Mouse (Mus musculus) forebrain, embryonic 16.5 days (tissue): ENCODE data around the gene Cyp3a57. TPM values are rescaled to one million over a fixed set of nuclear protein-coding genes. Genes with fewer than 3 reads are reported as not detected.
"Not testable (repeated sequence)": the region's sequence is repeated elsewhere in the genome, so short reads cannot be mapped to it uniquely, and the experiment has no call there.

ENCODE experiments used
- ATAC-seq: fragments of 200-750 bp; cut with Nextera tagmentation; 2 replicates; pipeline ENCODE4 v1.8.0; 2017; ENCODE audit warnings: mild to moderate bottlenecking, moderate library complexity
- H3K27ac ChIP-seq: fragments of 300-500 bp; sonication (generic); 2 replicates; pipeline ENCODE4 v1.5.1; 2014; ENCODE audit warnings: low read length, control low read depth
- H3K27me3 ChIP-seq: fragments of 300-500 bp; sonication (generic); replicated peaks from 2 replicates; pipeline ENCODE4 v1.6.1; 2014; ENCODE audit warnings: low read length; ENCODE audit not compliant: control insufficient read depth, insufficient read depth
- H3K36me3 ChIP-seq: fragments of 300-500 bp; sonication (generic); 2 replicates; pipeline ENCODE4 v1.6.1; 2014; ENCODE audit not compliant: control insufficient read depth, insufficient read depth
- H3K4me1 ChIP-seq: fragments of 300-500 bp; sonication (generic); replicated peaks from 2 replicates; pipeline ENCODE4 v1.6.1; 2014; ENCODE audit warnings: low read length; ENCODE audit not compliant: control insufficient read depth, insufficient read depth
- H3K4me2 ChIP-seq: fragments of 300-500 bp; sonication (generic); 2 replicates; pipeline ENCODE4 v1.6.1; 2014; ENCODE audit warnings: mild to moderate bottlenecking, low read length, control low read depth
- H3K4me3 ChIP-seq: fragments of 300-500 bp; sonication (generic); replicated peaks from 2 replicates; pipeline ENCODE4 v1.5.1; 2014; ENCODE audit warnings: mild to moderate bottlenecking, low read length, control low read depth
- H3K9ac ChIP-seq: fragments of 300-500 bp; sonication (generic); replicated peaks from 2 replicates; pipeline ENCODE4 v1.6.1; 2014; ENCODE audit warnings: low read depth, low read length, control low read depth
- H3K9me3 ChIP-seq: fragments of 300-500 bp; sonication (generic); 2 replicates; pipeline ENCODE4 v1.6.1; 2016; ENCODE audit warnings: low read length; ENCODE audit not compliant: control insufficient read depth
- WGBS: fragments of 180-500 bp; shearing (Covaris S2); extraction: QIAGEN DNeasy Blood & Tissue Kit; methylation state at CpG from one replicate; pipeline ENCODE4 v1.1.7; 2014; 5-methylcytosine and 5-hydroxymethylcytosine counted together
- polyA plus RNA-seq: library from polyadenylated mRNA; unstranded; fragments of >200 nt; fragmentation: Nextera tagmentation; extraction: Ambion mirVana; gene quantifications from 2 replicates; pipeline ENCODE4 v1.2.1, GENCODE M21; 2015

Gene Cyp3a57
- polyA plus RNA-seq = not detected in 2 replicates

DNA sequence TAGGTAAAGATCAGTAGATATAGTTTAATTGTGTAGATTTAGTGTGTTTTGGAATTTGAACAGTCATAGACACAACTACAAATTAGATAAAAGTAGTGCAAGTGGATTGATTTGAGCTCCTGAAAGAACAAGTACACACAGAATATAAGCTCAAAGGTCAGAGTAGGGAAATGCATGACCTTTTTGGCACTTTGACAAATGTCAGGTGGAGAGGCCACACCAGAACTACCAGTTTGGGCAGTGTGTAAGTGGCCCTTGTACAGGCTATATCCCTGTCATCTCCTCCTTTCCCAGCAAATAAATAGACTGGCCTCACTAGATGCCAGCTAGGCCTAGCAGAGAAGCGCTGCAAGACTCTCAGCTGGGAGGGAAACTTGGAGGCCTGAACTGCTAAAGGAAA is at the start of gene Cyp3a57:
Cyp3a57 (plus strand) TSS at position 339 of the 400 bp plus-strand sequence.
- Histone ChIP-seq H3K27ac (no peak within 1 kb of the TSS), H3K4me2 (no peak within 1 kb of the TSS), H3K9ac (no peak within 1 kb of the TSS), H3K36me3 (no peaks in the 10 kb centered on the region), H3K4me1 (no peaks in the 10 kb centered on the region), H3K4me3 (no peak within 1 kb of the TSS), H3K9me3 (peaks cover 5% of the 10 kb centered on the region; the same call in 1 of the 2 replicates), H3K27me3 (no peaks in the 10 kb centered on the region)
- ATAC-seq = no peak
- 80% methylated on average over 1 of the region's 1 CpGs for WGBS

GRCm38 (mm10) chr5:145300469-145300868 is 44.6 kb upstream of the Cyp3a57 start:
- H3K36me3 ChIP-seq = no peaks in the 10 kb centered on the region
- no peak overlapping the region for H3K9ac ChIP-seq
- H3K27ac ChIP-seq = no peak overlapping the region
- no peaks in the 10 kb centered on the region for H3K4me1 ChIP-seq
- no peak overlapping the region for H3K4me2 ChIP-seq
- no peaks in the 10 kb centered on the region for H3K9me3 ChIP-seq
- no peak for ATAC-seq
- no peak overlapping the region for H3K4me3 ChIP-seq
- H3K27me3 ChIP-seq = no peaks in the 10 kb centered on the region

GRCm38 (mm10) chr5:145301796-145302195 is 43.3 kb upstream of the Cyp3a57 start:
- H3K9ac ChIP-seq, H3K27me3 ChIP-seq, ATAC-seq, H3K36me3 ChIP-seq, H3K9me3 ChIP-seq, H3K4me3 ChIP-seq, H3K27ac ChIP-seq, H3K4me2 ChIP-seq, H3K4me1 ChIP-seq: not testable (repeated sequence)
- WGBS = 66% methylated on average over 4 of the region's 4 CpGs

DNA sequence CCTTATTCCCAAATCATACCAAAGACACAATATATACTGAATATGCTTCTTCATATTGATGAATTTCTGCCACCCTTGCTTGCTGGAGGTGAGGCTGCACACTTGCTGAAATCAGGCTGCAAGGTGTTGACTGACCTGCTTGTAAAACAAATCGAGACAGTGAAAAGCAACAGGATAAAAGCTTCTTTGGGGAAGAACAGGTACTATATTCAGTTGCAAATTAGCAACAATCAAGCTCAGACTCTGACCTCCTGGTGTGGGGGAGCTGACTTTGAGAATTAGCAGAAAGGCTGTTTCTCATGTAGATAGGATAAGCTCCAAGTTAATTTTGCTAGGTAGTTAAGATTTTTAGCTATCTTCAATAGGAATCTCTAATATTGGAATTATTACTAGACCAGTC is 42.7 kb upstream of the Cyp3a57 start:
- Histone ChIP-seq H3K36me3 (no peaks in the 10 kb centered on the region), H3K9me3 (no peaks in the 10 kb centered on the region), H3K9ac (no peak overlapping the region), H3K27me3 (no peaks in the 10 kb centered on the region), H3K27ac (no peak overlapping the region), H3K4me3 (no peak overlapping the region), H3K4me1 (no peaks in the 10 kb centered on the region), H3K4me2 (no peak overlapping the region)
- 76% methylated on average over 1 of the region's 1 CpGs for WGBS
- no peak for ATAC-seq

DNA sequence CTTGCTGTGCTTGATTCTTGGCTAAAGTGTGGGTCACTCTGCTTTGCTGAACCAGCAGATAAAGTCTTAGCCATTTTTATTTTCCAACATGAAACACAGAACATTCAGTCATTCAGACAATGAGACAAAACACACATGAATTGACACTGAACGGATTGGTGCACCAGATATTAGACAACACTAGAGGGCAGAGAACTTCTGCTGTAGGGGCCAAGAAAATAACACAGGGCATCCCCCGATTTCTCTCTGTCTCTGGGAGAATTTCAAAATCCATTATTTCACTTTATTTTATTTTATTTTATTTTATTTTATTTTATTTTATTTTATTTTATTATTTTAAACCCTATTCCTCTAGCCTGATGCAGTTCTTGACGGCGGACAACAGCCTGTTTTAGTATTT is 38.1 kb upstream of the Cyp3a57 start:
- H3K4me3 ChIP-seq, H3K36me3 ChIP-seq, ATAC-seq, H3K9ac ChIP-seq, H3K9me3 ChIP-seq, H3K4me2 ChIP-seq, H3K27me3 ChIP-seq, H3K27ac ChIP-seq, H3K4me1 ChIP-seq: not testable (repeated sequence)
- 86% methylated on average over 4 of the region's 4 CpGs for WGBS

DNA sequence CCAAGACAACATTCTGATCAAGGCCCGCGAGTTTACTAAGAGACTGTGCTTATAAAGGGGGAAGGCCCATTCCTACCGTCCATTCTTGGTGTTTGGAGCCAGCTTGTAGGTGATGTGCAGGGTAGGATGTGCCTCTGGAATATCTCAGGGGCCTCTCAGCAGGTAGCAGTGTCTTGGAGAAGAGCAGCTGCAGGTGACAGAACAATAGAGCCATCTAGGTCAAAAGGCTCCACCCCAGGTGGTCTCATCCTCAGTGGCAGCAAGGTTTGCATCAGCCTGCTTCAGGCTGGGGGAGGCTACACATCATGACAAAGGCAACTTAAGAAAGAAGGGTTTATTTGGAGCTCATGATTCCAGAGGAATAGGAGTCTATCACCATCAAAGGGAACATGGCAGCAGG is 37.3 kb upstream of the Cyp3a57 start:
- not testable (repeated sequence) for H3K4me3 ChIP-seq, H3K27ac ChIP-seq, ATAC-seq, H3K9ac ChIP-seq, H3K4me2 ChIP-seq, H3K36me3 ChIP-seq, H3K4me1 ChIP-seq, H3K9me3 ChIP-seq, H3K27me3 ChIP-seq
- WGBS = 89% methylated on average over 3 of the region's 3 CpGs

- no peak for ATAC-seq
- H3K9ac ChIP-seq = no peak overlapping the region
- H3K4me3 ChIP-seq = no peak overlapping the region
- H3K27me3 ChIP-seq = no peaks in the 10 kb centered on the region
- H3K27ac ChIP-seq = no peak overlapping the region
- H3K4me2 ChIP-seq = no peak overlapping the region
- no peaks in the 10 kb centered on the region for H3K36me3 ChIP-seq
- H3K4me1 ChIP-seq = no peaks in the 10 kb centered on the region
- no peaks in the 10 kb centered on the region for H3K9me3 ChIP-seq
Measured at GRCm38 (mm10) chr5:145313845-145314244, 31.2 kb upstream of the Cyp3a57 start.

DNA sequence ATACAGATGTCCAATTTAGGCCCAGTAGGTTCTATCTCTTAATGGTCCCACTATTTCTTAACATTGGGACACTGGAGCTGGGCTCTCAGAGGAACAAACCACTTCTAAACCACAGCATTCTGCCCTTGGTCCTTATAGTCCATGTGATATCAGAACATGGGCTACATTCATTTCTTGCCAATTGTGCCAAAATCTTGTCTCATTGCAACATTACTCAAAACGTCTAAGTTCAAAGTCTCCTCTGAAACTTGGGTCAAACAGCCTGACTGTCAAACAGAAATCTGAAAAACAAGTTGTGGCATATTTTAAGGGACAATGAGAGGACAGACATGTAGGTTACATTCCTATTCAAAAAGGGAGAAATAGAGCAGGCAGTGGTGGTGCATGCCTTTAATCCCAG is 27.9 kb upstream of the Cyp3a57 start:
- Histone ChIP-seq H3K4me3 (no peak overlapping the region), H3K27ac (no peak overlapping the region), H3K4me1 (no peaks in the 10 kb centered on the region), H3K27me3 (no peaks in the 10 kb centered on the region), H3K36me3 (no peaks in the 10 kb centered on the region), H3K4me2 (no peak overlapping the region), H3K9me3 (no peaks in the 10 kb centered on the region), H3K9ac (no peak overlapping the region)
- no peak for ATAC-seq
- WGBS = 89% methylated on average over 1 of the region's 1 CpGs

DNA sequence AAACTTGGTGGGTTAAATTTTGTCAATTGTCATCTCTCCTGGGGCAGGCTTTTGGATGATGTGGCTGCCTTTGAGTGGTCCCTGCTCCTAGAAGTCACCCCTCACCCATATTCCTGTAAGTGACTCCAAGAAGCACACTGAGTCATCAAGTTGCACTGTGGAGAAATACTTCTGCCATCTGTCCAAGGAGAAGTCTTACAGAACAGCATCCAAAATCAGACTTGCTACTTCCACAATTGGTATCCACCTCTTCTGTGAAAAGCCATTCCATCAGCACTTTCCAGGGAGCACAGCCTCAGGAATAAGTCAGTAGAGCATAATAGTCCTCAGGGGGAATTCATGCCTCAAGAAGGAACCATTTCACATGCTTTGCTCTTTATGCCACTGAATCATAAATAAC is 6.3 kb upstream of the Cyp3a57 start:
- H3K4me1 ChIP-seq, H3K9me3 ChIP-seq, H3K4me3 ChIP-seq, H3K27me3 ChIP-seq, ATAC-seq, H3K27ac ChIP-seq, H3K9ac ChIP-seq, H3K4me2 ChIP-seq, H3K36me3 ChIP-seq: not testable (repeated sequence)

GRCm38 (mm10) chr5:145349697-145350096 is 4.6 kb downstream of the Cyp3a57 start:
- no peaks in the 10 kb centered on the region for H3K4me1 ChIP-seq
- no peak overlapping the region for H3K4me3 ChIP-seq
- no peak overlapping the region for H3K27ac ChIP-seq
- H3K27me3 ChIP-seq = no peaks in the 10 kb centered on the region
- ATAC-seq = no peak
- peaks cover 7% of the 10 kb centered on the region; the same call in 1 of the 2 replicates for H3K9me3 ChIP-seq
- no peaks in the 10 kb centered on the region for H3K36me3 ChIP-seq
- no peak overlapping the region for H3K9ac ChIP-seq
- H3K4me2 ChIP-seq = no peak overlapping the region
